Mouse (Mus musculus) small intestine, adult 2 months (tissue): ENCODE data around the gene Agbl5. TPM values are rescaled to one million over a fixed set of nuclear protein-coding genes. Genes with fewer than 3 reads are reported as not detected.

Experiments
- H3K27ac ChIP-seq: fragments of 200-500 bp; 2 replicates; pipeline ENCODE4 v1.5.1; 2012; ENCODE audit warnings: low read depth, low read length, control low read depth, inconsistent platforms; ENCODE audit not compliant: insufficient read depth
- H3K27me3 ChIP-seq: fragments of 200-500 bp; 2 replicates; pipeline ENCODE4 v1.6.1; 2012; ENCODE audit warnings: mild to moderate bottlenecking, moderate library complexity, low read length, inconsistent platforms; ENCODE audit not compliant: control insufficient read depth, insufficient read depth
- H3K36me3 ChIP-seq: fragments of 200-500 bp; 2 replicates; pipeline ENCODE4 v1.6.1; 2012; ENCODE audit warnings: mild to moderate bottlenecking, low read length, control low read depth, inconsistent platforms; ENCODE audit not compliant: control insufficient read depth, insufficient read depth
- H3K4me1 ChIP-seq: fragments of 200-500 bp; 2 replicates; pipeline ENCODE4 v1.6.1; 2012; ENCODE audit warnings: low read length, inconsistent platforms, mixed read lengths; ENCODE audit not compliant: control insufficient read depth, insufficient read depth, insufficient read length
- H3K4me3 ChIP-seq: fragments of 200-500 bp; 2 replicates; pipeline ENCODE4 v1.5.1; 2012; ENCODE audit warnings: low read depth, mild to moderate bottlenecking, control low read depth, inconsistent platforms, low read length, moderate library complexity
- CTCF ChIP-seq: fragments of 200-500 bp; IDR thresholded peaks from 2 replicates; pipeline ENCODE4 v1.5.1; 2012; ENCODE audit warnings: low read depth, mild to moderate bottlenecking, control low read depth, inconsistent platforms, low read length, moderate library complexity, mixed read lengths; ENCODE audit not compliant: insufficient replicate concordance, insufficient read length; ENCODE audit errors: extremely low read depth
- POLR2A ChIP-seq: fragments of 200-500 bp; IDR thresholded peaks from 2 replicates; pipeline ENCODE4 v1.6.1; 2012; ENCODE audit warnings: low read depth, mild to moderate bottlenecking, control low read depth, inconsistent platforms, low read length, moderate library complexity
- WGBS: fragments of 180-500 bp; shearing (Covaris S2); methylation state at CpG from one replicate; pipeline ENCODE4 v1.1.7; 2018; 5-methylcytosine and 5-hydroxymethylcytosine counted together
- polyA plus RNA-seq: library from polyadenylated mRNA; depleted of rRNA; stranded (reverse); fragments of >200 nt; gene quantifications from 2 replicates; pipeline ENCODE4 v1.2.3, GENCODE M21; 2012

Agbl5 gene
- polyA plus RNA-seq, 1 experiment: 10.2 TPM

DNA sequence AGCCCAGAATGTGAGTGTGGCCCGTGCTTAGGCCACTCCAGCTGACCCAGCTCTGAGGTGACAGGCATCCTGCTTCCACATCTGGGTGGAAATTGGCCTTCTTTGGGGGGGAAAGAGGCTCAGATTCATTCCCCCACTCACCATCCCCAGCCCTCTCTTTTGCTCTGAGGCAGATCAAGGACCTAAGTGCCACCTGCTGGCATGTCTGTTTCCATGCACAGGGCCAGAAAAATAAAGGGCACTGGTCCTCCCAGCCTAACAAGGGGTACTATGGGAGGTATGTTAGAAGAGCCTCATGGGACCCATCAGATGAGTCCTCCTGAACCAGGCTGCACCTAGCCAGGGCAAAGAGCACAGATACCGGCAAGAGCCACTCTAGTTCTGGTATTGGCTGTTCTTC, 32.4 kb upstream of the Agbl5 start:
- Histone ChIP-seq H3K4me1 (peaks cover 5% of the 10 kb centered on the region; the same call in 1 of the 2 replicates), H3K27me3 (no peaks in the 10 kb centered on the region), H3K27ac (no peak overlapping the region), H3K4me3 (no peak overlapping the region), H3K36me3 (no peaks in the 10 kb centered on the region)
- 63% methylated on average over 2 of the region's 2 CpGs for WGBS
- TF ChIP-seq CTCF (no peak), POLR2A (no peak)

DNA sequence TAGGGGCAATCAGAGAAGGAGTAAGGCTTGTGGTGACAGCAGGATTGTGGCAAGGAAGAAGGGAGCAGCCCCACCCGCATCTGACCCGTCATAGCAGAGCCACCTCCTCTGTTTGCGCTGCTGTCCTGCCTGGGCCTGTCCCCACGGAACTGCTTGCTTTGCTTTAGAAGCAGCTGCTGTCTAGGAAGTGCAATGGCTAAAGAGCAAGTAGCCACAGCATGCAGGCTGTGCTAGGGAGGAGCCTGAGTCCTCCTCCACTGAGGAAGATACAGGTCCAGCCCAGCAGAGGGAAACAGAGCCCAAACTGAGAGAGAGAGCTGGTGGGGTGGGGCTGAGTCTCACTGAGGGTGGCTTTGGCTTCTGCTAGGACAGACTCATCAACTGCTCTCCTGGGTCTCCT, 24.6 kb upstream of the Agbl5 start:
- H3K4me1 ChIP-seq: no peaks in the 10 kb centered on the region; the same call in 1 of the 2 replicates
- 22% methylated on average over 4 of the region's 4 CpGs for WGBS
- TF ChIP-seq CTCF (no peak), POLR2A (no peak)
- no peak overlapping the region for H3K27ac ChIP-seq
- no peaks in the 10 kb centered on the region for H3K27me3 ChIP-seq
- no peaks in the 10 kb centered on the region for H3K36me3 ChIP-seq
- no peak overlapping the region for H3K4me3 ChIP-seq

DNA sequence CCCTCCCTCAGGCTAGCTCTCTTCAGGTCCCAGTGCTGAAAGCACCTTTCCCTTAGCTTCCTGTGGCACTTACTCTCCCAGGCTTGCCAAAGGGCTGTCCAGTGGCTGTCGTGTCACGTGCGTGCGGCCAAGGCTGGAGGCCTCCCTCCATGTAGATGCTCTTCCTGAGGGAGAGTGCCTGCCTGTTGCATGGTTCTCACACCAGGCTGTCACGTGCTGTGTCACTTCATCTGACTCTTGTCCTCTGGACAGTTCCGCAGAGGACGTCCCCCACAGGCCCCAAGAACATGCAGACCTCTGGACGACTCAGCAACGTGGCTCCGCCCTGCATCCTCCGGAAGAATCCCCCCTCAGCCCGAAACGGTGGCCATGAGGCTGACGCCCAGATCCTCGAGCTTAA, 24.2 kb upstream of the Agbl5 start:
- Histone ChIP-seq H3K27me3 (no peaks in the 10 kb centered on the region), H3K4me1 (no peaks in the 10 kb centered on the region; the same call in 1 of the 2 replicates), H3K27ac (no peak overlapping the region), H3K4me3 (no peak overlapping the region), H3K36me3 (no peaks in the 10 kb centered on the region)
- TF ChIP-seq CTCF (no peak), POLR2A (no peak)
- 59% methylated on average over 15 of the region's 15 CpGs for WGBS

DNA sequence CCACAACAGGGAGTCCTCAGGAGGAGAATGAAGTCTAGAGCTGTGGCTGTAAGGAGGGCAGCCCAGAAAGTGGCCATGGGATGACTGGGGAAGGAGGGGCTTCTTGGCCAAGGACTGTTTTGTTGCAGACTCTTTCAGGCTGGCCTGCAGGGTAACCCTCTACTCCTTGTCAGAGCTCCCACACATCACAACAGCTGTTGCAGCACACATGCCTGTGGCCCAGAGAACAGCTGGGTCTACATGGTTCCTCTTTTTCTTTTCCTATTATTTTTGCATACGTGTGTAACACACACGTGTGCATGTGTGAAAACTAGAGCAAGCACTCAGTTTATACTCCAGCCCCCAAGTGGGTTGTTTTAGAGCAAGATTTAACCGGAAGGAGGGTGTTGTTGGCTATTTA, 21.6 kb upstream of the Agbl5 start:
- 88% methylated on average over 3 of the region's 3 CpGs for WGBS
- TF ChIP-seq CTCF: no peak
- TF ChIP-seq POLR2A: no peak
- H3K36me3 ChIP-seq: peaks cover 7% of the 10 kb centered on the region
- no peaks in the 10 kb centered on the region for H3K27me3 ChIP-seq
- peaks cover 4% of the 10 kb centered on the region; the same call in 1 of the 2 replicates for H3K4me1 ChIP-seq
- no peak overlapping the region for H3K27ac ChIP-seq
- H3K4me3 ChIP-seq: no peak overlapping the region

DNA sequence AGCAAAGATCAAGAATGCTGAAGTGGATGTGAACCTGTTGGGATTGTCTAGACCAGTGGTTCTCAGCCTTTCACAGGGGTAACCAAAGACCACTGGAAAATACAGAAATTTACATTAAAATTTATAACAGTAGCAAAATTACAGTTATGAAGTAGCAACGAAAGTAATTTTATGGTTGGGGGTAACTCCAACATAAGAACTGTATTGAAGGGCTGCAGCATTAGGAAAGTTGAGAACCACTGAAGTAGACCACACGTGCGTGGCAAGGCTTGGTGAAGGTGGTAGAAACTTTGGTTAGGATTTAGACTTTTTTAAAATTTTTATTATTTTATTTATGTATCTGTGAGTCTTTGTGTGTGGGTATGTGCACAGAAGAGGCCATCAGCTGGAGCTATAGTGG, 20.8 kb upstream of the Agbl5 start, which contains the start of gene Tmem214:
Gene Tmem214, plus strand, starts transcription at position 301 of the 400 bp plus-strand sequence.
- TF ChIP-seq POLR2A: no peak
- no peak for TF ChIP-seq CTCF
- peaks cover 16% of the 10 kb centered on the region for H3K36me3 ChIP-seq
- H3K4me1 ChIP-seq: peaks cover 4% of the 10 kb centered on the region; the same call in 1 of the 2 replicates
- H3K4me3 ChIP-seq: no peak within 1 kb of the TSS
- 94% methylated on average over 3 of the region's 3 CpGs for WGBS
- no peaks in the 10 kb centered on the region for H3K27me3 ChIP-seq
- H3K27ac ChIP-seq: no peak within 1 kb of the TSS

DNA sequence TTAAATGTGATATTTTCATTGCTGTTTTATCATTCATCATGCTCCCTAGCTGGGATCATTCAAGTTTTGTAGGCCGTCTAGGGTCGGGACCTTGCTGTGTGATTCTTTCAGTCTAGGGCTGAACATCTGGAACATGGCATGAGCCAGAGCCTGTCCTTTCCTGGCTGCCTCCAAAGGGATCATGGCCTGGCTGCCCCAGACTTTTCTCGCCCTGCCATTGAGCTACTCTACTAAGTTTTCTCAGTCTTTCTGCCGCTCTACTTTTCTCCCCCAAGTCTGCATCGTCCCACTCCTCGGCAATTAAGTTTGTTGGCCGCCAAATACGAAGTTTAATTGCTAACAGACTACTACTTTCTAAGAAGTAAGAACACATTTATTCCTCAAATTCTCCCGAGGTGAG, 19.5 kb upstream of the Agbl5 start:
- Histone ChIP-seq H3K27me3 (no peaks in the 10 kb centered on the region), H3K4me3 (peak overlapping the region; percentile 73), H3K4me1 (peaks cover 4% of the 10 kb centered on the region; the same call in 1 of the 2 replicates), H3K27ac (no peak overlapping the region), H3K36me3 (peaks cover 28% of the 10 kb centered on the region)
- WGBS: 13% methylated on average over 9 of the region's 9 CpGs
- TF ChIP-seq POLR2A: no peak
- TF ChIP-seq CTCF: no peak

DNA sequence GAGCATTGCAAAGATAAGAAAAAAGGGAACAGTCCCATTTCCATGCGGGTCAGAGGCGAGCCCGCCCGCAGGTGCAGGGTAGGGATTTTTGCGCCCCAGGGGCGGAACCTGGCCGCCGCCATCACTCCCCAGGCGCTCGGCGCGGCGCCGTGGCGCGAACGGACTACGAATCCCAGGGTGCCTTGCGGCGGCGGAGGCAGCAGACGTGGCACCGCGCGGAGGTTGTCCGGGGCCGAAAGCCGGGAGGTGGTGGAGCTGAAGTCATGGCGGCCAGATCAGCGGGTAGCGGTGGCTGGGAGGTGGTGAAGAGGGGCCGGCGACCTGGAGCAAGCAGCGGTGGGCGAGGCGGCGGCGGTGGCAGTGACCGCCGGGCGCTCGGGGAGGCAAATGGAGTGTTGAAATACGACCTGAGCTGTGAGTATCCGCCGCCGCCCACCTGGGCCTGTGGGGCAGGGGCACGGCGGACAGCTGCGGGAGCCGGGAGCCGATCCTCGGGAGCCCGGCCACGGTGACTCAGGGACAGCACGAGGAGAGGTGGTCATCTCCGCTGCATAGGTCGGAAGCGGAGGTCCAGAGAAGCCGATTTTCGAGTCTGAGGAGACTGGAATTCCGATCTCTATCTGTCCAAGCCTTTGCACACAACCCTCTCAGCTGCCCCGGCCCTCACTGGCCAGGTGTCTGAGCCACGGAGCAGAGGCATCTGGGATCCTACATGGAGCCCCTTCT, 18.9 kb upstream of the Agbl5 start:
- Histone ChIP-seq H3K27ac (peak overlapping the region; percentile 3; the same call in 1 of the 2 replicates), H3K27me3 (no peaks in the 10 kb centered on the region), H3K36me3 (peaks cover 31% of the 10 kb centered on the region), H3K4me1 (peaks cover 4% of the 10 kb centered on the region; the same call in 1 of the 2 replicates), H3K4me3 (peak overlapping the region; percentile 73)
- no peak for TF ChIP-seq CTCF
- peak; percentile 83 for TF ChIP-seq POLR2A
- WGBS: under 1% methylated on average over 63 of the region's 63 CpGs
